Mouse (Mus musculus): ENCODE data around the gene Ppm1h.

Gene Ppm1h

DNA sequence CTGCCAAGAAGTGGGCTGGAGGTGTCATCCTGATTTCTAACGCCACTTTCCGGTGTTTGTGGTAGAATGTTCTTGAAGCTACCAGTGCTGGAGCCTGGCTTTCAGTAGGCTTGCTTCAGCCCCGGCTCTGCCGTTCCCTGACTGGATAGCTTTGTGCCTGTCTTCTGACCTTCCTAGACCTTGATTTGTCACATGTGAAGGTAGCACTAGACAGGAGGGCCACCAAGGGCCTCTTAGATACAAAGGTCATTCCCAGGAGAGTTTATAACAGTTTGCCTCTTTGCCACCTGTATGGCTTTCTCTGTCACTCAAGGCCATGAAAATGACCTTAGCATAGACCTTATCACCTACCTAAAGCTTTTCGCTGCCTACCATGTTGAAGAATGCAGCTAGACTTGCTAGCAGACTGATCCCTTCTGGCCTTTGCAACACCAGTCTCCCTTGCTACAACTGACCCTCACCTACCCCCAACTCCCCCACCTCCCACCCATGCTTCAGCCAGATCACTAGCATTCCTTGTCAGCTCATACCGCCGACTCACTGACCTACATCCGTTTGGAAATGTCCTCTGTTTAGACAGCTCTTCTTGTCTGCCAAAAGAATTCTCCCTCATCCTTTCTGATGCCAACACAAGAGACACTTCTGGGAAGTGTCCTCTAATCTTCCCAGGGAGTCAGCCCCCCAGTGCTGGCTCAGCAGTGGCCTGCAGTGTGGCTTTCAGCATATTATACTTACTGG is 180.5 kb downstream of the Ppm1h start:
- no peak for DNase-seq (ENCODE audit: low read depth, low spot score)

DNA sequence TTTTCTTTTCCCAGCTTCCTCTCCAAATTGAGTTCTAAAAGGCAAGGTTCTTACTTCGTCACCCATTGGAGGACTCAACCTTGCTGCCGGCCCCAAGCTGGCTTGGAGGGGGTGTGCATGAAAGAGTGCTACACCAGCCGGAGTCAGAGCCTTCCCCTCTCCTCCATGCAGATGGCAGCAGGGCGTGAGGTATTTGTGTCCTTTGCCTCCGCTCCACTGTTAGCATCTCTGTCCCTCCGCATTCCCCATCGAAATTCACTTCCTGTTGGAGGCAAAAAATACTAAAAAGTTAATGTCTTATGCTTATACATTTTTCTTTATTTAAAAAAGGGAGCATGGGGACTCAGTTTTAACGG is 181.1 kb downstream of the Ppm1h start:
- DNase-seq (ENCODE audit: low read depth, low spot score), result no peak

DNA sequence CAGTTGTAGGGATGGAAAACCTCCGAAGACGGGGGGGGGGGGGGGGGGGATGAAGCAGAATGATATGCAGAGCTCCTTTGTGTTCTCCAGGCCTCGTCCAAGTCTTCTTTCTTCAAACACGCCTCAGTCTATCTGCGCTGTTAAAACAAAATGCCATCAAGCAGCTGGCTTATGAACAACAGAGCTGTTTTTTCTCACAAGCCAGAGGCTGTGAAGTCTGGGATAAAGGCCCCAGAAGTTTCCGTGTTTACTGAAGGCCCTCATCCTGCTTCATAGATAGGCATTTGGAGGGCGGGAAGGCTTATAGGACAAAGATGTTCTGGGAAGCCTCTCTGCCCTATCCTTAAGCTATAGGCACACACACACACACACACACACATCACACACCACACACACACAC is 181.5 kb downstream of the Ppm1h start:
- DNase-seq (ENCODE audit: low read depth, low spot score), result no peak

DNA sequence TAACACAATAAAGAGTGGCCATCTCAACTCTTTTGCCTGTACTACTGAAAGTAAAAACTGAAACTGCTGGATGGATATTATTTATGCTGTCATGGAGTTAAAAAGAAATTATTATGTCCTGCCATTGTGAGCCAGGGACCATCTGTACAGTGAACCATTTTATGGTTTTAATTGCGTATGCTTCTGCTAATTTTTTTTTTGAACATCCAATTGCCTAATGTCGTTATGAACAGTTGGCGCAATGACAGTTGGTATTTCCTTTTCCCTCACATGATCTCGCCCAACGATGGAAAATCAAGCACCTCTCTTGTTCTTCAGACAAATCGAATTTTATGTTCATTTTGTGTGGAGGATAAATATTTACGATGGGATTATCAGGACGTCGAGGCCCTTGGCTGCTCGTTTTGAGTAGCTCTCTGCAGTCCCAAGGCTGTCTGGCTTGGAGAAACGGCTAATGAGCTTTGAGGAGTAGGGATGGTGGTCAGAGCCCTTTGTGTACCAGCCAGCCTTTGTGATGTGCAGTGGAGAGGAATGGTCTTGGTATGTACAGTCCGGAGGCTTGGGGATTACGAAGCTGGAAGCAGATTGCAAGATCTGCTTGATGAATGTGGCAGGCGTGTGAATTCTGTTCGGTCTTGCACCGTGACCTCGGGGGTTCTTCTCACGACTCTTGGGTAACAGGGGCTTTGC is 183.3 kb downstream of the Ppm1h start:
- no peak for DNase-seq (ENCODE audit: low read depth, low spot score)

DNA sequence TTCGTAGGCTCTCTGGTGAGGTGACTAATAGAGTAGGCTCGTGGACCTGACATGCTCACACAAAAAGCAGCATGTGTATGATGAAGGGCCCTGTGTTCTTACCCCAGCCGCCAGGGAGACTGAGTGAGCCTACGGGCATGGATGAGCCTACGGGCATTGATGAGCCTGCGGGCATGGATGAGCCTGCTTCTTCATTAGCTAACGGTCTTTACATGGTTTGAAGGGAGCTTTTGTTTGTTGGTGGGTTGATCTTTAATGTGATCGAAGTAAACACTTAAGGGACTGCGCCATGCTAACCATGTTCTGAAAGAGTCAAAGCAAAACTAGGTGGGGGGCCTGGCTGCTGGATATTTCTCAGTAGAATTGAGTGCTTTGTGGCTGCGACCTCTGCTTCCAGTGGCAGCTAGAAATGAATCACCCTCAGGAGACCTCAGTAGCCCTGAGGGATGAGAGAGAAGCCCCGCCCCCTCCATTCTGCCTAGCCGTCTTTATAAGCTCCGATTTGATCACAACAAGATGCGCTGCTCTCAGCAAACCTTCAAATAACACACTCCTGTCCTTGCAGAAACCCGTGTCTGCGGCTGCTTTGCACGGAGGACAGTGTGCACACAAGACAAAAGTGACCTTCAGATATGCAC is 183.9 kb downstream of the Ppm1h start:
- no peak for DNase-seq (ENCODE audit: low read depth, low spot score)

DNA sequence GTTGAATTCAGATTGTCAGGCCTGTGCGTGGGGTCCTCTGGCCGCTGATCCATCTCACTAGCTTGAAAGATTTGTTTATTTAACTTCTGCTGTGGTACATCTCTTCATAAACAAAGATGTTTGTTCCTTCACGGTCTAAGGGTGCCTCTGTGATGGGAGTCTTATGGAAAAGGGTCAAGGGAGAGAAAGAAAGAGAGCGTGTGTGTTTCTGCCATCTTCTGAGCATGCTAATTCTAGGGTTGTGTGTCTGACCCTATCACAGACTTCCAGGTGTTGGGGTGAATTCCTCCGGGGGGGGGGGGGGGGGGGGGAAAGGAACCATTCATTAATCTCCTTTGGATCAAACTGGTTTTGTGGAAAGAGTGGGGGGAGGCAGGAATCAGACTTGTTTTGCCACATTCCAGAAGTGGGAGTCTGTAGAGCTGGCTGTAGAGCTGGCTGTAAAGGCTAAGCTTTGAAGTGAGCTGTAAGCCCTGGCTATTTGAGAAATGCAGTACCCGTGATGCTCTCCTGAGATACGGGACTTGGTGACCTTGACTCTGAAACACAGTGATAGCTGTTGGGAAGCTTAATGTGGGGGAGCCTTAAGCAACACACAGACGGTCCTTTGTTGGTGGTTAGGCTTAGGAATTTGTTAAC is 191.4 kb downstream of the Ppm1h start:
- no peak for DNase-seq (ENCODE audit: low read depth, low spot score)

DNA sequence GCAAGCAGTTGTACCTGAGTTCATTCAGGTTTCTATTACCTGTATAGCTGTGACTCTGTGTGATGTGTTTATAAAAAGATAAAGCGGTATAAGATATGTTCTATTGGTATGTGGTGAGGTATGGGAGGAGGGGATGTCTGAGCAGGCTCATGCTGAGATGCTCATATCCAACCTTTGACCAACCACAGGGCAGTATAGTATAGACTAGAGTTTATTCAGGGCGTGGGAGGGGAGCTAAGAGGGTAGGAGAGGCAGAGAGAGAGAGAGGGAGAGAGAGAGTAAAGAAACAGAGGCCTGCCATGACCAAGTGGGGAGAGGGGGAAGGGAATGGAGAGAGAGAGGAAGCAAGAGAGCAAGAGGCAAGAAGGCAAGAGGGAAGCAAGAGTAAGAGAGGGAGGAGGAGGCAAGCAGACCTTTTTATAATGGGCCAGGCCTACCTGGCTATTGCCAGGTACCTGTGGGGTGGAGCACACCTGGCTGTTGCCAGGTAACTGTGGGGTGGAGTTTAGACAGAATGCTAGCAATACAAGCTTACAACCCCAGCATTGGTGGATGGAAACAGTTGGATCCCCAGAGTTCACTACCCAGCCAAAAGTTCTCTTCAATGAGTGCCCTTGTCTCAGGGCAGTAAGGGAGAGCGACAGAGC is 192.4 kb downstream of the Ppm1h start:
- DNase-seq (ENCODE audit: low read depth, low spot score), result no peak

DNA sequence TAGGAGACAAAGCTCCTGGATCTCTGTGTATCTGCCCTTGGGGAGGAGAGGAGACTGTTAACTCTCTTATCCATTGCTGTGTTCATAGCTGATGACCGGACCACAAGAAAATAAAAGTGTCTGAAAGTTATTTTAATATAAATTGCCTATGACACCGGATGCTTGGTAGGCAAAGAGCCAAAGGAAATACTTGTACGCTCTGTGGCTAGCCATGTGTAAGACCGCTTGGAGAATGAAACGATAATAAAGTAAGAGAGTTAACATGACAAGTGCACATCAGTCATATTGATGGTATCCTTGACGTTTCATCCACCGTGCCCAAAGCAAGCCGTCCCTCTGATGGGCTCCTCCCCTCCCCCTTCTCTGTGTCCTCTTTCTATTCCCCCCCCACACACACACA is 194.2 kb downstream of the Ppm1h start:
- DNase-seq (ENCODE audit: low read depth, low spot score), result no peak

DNA sequence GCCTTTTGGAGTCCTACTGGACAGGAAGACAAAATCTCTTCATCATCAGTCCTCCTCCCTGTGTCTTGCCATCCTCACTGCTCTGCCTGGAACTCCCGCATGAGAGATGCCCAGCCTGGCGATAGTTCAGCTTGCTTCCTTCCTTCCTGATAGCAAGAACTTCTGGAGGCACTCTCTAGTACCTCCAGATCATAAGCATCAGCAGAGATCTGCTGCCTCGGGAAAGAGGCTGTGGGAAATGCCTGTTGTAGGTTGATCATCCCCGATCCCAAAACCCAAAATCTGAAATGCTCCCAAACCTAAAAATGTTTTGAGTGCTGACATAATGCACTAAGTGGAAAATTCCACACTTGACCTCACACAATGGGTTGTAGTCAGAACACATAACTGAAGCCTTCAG is 198.4 kb downstream of the Ppm1h start:
- no peak for DNase-seq (ENCODE audit: low read depth, low spot score)

DNA sequence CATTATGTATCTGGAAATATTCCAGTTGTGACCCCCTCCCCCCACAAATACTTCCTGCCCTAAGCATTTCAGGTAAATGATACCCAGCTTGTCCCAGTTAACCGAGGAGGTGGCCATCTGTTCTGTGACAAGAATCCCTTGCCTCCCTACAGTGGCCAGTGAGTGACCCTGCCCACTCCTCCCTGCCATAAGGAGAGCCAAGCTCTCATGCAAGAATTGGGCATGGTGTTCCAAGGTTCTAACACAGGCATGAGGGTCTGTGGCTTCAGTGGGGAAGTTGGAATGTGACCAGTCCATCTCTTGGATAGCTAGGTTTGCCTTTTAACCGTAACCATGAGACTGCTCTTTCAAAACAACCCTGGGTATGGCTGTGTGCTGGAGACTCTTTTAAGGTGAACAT is 198.9 kb downstream of the Ppm1h start:
- no peak for DNase-seq (ENCODE audit: low read depth, low spot score)

DNA sequence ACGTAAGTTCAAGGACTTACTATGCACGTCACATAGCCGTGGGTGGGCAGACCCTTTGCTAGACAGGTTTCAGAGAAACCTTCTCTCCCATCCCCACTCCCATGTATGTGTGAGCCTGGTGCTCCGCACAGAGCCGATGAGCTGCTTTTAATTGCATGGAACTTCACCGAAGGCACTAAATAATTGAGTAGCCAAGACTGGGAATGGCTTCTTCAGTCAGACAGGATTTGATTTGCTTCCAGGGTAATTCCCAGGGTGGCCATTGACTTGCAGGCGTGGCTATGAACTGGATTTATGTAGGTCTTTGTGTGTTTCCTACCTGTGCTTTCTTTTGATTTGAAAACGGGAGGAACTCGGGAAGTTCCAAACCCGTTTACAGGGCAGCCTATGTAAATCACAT is 202.9 kb downstream of the Ppm1h start:
- no peak for DNase-seq (ENCODE audit: low read depth, low spot score)

DNA sequence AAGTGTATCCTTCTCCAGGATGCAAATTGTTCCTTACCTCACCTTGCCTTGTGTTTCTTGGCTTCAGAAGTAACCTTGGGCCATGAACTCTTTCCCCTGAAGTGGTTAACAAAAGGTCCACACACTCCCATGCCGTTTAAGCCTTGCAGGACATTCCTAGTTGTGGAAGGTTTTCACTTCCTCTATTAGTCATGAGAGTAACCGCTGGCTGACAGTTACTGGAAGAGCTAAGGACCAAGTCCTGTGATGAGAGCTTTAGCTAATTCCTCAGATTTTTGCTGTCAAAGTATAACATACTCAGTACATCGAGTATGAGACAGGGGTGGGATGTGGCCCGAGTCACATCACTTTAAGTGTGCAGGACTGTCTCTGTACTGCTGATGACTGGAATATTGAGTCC is 204.1 kb downstream of the Ppm1h start:
- DNase-seq (ENCODE audit: low read depth, low spot score), result no peak

DNA sequence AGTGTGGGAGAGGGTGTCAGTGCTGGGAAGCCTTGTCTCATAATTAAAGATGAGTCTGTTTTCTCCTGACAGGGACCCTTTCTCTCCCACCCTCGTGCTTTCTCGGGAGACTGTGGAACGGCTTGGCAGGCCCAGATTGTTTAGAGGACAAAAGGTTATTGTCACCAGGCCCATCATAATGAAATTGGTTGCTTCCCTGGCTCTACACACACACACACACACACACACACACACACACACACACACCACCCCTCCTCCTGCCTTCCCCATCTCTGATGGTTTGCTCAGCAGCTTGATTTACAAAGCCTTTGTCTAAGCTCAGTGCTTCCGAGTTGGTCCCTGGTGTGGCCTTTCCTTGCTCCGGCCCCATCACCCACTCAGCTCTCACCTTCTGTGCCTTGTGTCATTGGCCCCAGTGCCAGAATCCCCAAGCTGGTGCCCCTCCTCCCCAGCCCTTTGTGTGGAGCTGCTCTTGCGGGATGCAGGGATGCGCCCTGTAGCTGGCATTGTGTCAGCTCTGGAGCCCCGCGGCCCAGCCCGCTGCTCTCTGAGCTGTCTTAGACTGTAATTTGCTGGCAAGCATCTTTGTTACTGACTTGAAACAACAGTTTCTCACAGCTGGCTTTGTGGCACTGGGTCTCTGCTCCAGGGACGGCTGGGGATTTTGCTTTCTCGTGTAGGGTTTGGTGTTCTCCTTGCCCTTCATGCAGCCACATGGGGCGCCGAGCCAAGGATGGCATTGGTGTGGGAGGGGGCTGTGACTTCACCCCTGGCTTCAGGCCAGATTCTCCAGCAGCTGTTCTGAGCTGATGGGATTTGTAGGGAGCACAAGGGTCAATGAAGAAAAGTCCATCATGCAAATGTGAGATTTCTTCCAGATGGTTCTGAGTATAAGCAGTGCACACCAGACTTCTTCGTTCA is 205.5 kb downstream of the Ppm1h start:
- DNase-seq (ENCODE audit: low read depth, low spot score), result peak; percentile 54

DNA sequence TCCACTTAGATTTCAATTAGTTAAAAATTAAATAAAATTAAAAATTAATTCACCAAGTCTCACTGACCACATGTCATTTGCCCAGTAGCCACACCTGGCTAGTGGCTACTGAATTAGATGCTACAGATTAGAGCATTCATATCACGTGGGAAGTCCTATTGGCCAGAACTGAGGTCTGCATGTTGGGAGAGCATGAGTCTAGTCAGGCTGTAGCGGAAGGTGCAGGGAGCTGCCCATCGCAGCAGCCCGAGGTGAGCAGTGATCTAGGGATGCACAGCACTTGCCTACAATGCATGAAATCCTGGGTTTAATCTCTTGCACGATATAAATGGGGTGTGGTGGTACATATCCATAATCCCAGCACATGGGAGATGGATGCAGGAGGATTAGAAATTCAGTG is 206.7 kb downstream of the Ppm1h start:
- DNase-seq (ENCODE audit: low read depth, low spot score), result no peak

DNA sequence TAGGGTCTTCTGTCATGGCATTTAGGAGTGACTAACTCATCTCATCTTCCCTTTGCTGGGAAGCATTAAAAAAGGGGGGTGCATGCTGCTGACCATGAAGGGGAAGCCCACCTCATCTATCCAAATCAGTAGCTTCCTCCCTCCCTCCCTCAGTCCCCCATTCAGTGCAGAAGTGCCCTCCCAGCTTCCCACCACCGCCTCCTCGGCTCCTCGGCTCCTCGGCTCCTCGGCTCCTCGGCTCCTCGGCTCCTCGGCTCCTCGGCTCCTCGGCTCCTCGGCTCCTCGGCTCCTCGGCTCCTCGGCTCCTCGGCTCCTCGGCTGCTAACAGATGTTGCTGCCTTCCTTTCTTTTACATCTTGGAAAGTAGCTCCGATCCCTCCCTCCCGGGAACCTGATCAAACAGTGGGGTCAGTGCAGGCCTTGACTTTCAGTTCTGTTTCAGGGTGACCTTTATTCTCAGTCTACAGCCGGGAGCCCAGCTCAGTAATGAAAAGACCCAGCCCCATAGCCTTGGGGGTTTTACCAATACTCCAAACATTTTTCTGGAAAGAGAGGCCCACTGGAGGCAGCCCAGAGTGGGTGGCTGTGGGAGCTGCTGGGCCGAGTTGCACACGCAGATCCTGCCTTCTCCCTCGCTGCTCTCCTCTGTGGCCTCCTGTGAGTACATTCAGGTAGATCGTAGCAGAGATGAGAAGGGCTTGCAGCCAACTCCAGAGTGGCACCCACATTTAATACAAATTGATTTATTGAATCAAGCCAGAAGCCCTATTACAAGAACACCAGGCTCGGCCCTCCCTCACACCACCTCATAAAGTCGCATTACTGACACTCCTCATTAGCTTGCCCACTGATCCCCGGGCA is 207.7 kb downstream of the Ppm1h start:
- DNase-seq (ENCODE audit: low read depth, low spot score), result peak; percentile 47

DNA sequence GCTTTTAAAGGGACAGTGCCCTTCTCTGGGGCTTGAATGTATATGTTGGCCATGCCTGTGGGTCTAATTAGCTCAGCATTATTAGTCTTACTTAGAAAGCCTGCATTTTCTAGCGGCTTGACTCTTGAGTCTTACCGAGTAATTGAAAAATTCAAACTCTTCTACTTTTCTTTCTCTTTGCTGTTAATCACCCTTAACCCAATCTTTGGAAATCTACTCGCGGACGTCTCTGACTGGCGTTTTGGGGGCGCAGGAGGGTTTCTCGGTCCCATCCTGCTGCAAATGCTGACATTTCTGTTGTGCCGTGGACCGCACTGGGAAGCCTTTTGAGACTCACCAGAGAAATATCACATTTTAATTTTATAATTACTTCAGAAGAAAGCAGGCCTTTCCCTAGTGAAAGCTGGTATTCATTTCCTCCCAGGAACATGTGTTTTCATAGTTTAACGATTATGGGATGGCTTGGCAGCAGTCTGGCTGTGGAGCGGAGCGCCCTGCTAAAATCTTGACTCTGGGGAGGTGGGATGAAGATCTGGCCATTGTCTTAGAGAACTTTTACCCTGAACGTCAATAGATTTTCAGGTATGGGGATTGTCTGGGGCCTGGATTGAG is 208.5 kb downstream of the Ppm1h start:
- DNase-seq (ENCODE audit: low read depth, low spot score), result no peak

DNA sequence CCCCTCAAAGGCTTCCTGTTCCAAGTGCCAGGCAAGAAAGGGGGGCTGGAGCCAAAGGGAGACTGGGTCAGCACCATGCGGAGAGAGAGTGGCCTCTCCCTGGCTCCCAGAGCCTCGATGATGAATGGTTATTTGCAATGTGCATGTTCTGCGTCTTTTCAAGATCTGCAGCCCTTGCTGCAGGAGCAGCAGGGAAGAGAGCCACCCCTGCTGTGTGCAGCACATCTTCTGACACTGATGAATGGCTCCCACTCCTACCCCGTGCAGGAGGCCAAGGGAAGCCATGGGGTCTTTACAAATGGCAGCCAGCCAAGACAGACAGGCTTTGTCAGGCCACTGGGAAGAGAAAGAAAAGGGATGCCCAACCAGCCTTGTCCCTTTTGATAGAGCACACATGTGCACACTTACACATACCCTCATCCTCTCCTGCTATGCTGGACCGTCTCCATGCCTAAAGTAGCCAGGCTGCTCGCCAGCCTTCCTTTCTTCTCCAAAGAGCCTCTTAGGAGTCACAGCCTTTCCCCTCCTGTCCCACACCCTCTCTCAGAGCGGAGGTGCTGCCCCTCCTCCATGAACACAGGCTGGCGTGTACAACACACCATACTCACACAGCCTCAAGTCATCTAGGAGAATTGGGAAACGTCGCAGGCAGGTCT is 209.1 kb downstream of the Ppm1h start:
- peak; percentile 62 for DNase-seq (ENCODE audit: low read depth, low spot score)

DNA sequence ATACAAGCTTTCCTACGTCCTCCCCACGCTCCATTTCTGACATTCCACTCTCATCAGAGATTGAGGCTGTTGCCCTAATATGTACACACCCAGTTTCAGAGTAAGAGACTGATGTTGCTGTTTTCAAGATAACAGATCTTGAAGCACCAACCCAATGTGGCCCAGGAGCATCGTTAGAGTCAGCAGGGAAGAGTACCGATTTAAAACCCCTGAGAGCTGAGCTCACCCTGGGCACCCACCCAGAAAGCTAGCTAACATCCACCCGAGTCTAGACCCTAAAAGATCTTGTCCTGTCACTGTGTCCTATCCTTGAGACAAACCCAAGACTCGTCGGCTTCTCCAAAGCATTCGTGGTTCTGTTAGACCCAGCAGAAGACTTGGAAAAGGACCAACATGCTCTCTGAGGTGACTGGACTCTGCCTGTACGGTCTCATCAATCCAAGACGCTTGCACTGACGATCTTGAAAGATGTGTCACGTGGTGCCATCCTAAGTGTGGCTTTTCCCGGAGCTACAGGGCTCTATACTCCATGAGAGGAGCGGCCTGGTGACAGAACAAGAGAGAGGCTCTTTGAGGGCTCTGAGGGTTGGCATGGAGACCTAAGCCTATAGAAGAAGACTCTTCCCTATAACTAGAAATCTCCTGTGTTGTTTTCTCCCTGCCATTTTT is 212.3 kb downstream of the Ppm1h start:
- no peak for DNase-seq (ENCODE audit: low read depth, low spot score)

DNA sequence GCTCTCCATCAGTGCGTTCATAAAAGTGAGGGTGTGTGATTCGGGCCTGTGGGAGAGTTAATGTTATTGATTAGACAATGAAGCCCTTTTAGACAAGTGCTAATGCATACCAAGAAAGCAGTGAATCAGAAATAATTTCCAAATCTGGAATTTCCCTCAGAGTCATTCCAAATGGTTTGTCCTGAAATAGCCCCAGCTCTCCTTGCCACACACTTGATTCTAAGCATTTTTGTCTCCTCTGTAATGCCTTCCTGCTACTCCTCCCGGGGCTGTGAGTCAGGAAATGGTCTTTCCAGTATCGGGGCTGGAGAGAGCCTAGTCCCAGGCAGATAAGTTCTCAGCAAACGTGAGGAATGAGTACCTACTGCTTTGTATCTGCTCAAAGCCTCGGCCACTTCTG is 212.9 kb downstream of the Ppm1h start:
- no peak for DNase-seq (ENCODE audit: low read depth, low spot score)

Data from embryo, embryonic 11.5 days (tissue).